Mouse (Mus musculus): ENCODE measurements at regions not wholly inside any gene's neighbourhood (a gene's known extent, or its start where the extent isn't known, plus 50 kb on each side); places are given as distances from the start of the nearest gene placed in this dataset.

DNA sequence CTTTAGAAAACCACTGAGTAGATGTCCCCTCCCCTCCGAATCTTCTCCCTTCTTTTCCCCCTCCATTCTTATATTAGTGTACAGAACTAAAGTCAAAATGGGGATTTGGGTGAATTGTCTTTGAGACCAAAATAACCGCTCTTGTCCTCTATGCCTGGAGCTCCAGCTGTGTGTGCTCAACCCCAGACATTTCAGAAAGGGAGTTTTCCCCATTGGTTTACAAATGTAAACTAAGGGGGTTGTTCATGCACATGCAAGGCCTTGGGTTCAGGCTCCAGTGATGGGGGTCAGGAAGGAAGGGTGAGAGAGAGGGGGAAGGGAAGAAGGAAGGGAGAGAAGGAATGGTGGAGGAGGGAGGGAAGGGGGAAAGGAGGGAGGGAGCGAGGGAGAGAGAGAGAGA is 117.8 kb upstream of the Mycn start:
- Histone ChIP-seq H3K9me3 (replicated peaks) (no peaks in the 10 kb centered on the region), H3K36me3 (no peaks in the 10 kb centered on the region), H3K27me3 (no peaks in the 10 kb centered on the region), H3K9ac (no peak overlapping the region), H3K27ac (no peak overlapping the region), H3K4me1 (replicated peaks) (no peaks in the 10 kb centered on the region), H3K4me3 (no peak overlapping the region), H3K4me2 (no peak overlapping the region)
- ATAC-seq (replicated peaks; ENCODE audit: insufficient number of reproducible peaks, insufficient read depth, low FRiP score, low read depth): no peak
- 60% methylated on average over 3 of the region's 3 CpGs for WGBS

- no peaks in the 10 kb centered on the region for H3K27me3 ChIP-seq
- H3K27ac ChIP-seq: no peak overlapping the region
- no peaks in the 10 kb centered on the region for H3K4me1 ChIP-seq (replicated peaks)
- no peak overlapping the region for H3K4me2 ChIP-seq
- no peaks in the 10 kb centered on the region for H3K9me3 ChIP-seq (replicated peaks)
- H3K4me3 ChIP-seq: no peak overlapping the region
- no peaks in the 10 kb centered on the region for H3K36me3 ChIP-seq
- whole genome bisulfite sequencing: 57% methylated on average over 7 of the region's 7 CpGs
- no peak overlapping the region for H3K9ac ChIP-seq
- ATAC-seq (replicated peaks; ENCODE audit: insufficient number of reproducible peaks, insufficient read depth, low FRiP score, low read depth): no peak
These were observed 114.5 kb upstream of the Mycn start for GRCm38 (mm10) chr12:13056246-13056645.

DNA sequence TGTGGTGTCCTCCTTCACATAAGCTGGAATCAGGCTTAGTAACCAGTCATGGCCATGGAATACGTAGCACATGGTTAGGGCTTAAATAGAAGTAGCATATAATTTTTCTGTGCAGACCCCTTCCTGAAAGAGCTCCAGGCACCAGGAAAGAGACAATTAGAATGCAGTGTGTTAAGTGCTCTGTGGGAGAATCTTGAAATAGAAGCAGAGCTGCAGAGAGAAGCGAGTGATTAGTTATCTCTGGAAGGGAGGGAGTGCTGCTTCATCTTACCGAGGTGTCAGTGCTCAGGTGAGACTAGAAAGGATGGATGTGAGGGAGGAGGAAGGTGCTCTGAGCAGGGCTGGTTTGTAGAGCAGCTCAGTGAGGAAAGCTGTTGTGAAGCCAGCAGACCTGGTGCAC is 112.9 kb upstream of the Mycn start:
- WGBS: 30% methylated on average over 3 of the region's 3 CpGs
- Histone ChIP-seq H3K27me3 (no peaks in the 10 kb centered on the region), H3K36me3 (no peaks in the 10 kb centered on the region), H3K4me2 (no peak overlapping the region), H3K4me3 (no peak overlapping the region), H3K9me3 (replicated peaks) (no peaks in the 10 kb centered on the region), H3K9ac (no peak overlapping the region), H3K4me1 (replicated peaks) (peaks cover 2% of the 10 kb centered on the region), H3K27ac (no peak overlapping the region)
- no peak for ATAC-seq (replicated peaks; ENCODE audit: insufficient number of reproducible peaks, insufficient read depth, low FRiP score, low read depth)

DNA sequence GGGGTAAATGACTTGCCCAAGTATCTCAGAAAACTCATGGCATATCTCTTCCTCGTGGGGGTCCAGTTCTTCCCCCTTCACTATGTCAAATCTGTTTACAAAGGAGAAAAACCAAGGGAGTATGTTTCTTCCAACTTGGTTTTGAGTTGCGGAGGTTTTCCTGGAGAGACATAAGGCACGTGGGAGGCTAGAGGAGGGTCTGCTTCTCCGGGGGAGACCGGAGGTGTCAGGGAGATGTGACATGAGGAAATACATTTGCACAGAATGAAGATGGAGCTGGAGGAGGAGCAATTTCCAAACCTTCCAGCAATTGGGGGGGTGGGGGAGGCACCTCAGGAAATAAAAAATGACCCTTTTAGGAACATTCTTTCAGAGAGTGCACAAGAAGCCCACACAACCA is 112.0 kb upstream of the Mycn start:
- WGBS: 49% methylated on average over 5 of the region's 5 CpGs
- ATAC-seq (replicated peaks; ENCODE audit: insufficient number of reproducible peaks, insufficient read depth, low FRiP score, low read depth): no peak
- Histone ChIP-seq H3K4me3 (no peak overlapping the region), H3K4me2 (no peak overlapping the region), H3K9me3 (replicated peaks) (no peaks in the 10 kb centered on the region), H3K27ac (no peak overlapping the region), H3K9ac (no peak overlapping the region), H3K4me1 (replicated peaks) (peaks cover 5% of the 10 kb centered on the region), H3K27me3 (no peaks in the 10 kb centered on the region), H3K36me3 (no peaks in the 10 kb centered on the region)

DNA sequence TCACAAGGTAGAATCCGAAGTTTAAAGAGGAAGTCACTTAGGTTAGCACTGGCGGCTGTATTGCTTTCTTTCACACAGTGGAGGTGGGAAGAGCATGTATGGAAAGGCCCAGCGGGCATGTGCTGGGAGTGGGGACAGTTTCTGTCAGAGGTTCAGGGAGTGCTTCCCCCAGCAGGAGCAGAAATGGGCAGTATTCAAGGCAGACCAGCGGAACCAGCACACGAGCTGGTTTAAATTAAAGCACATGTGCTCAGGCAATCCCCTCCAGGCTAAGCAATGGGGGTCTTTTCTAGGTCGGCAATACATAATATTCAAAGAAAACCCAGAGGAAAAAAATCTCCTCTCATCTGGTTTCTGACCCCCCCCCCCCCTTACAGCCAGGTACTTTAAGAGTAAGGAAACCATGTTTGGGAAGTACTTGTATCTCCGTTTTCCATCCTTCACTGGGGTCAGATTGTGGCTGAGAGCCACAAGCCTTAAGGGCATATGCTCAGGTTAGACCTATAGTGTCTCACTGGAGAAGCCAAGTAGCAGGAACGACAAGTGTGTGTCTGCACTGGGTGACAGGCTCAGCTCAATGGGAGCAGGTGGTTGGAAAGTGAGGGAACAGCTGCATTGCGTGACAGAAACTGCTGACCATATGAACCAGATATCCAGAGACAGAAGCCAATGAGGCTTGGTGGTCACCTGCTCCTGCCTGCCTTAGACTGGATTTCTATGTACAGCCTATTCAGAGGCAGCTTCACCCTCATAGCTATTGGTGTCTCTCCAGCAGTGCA is 111.3 kb upstream of the Mycn start:
- no peaks in the 10 kb centered on the region for H3K27me3 ChIP-seq
- H3K9me3 ChIP-seq (replicated peaks): no peaks in the 10 kb centered on the region
- 61% methylated on average over 9 of the region's 9 CpGs for WGBS
- no peaks in the 10 kb centered on the region for H3K36me3 ChIP-seq
- no peak overlapping the region for H3K27ac ChIP-seq
- no peak overlapping the region for H3K9ac ChIP-seq
- no peak overlapping the region for H3K4me2 ChIP-seq
- H3K4me3 ChIP-seq: no peak overlapping the region
- ATAC-seq (replicated peaks; ENCODE audit: insufficient number of reproducible peaks, insufficient read depth, low FRiP score, low read depth): no peak
- peaks cover 5% of the 10 kb centered on the region for H3K4me1 ChIP-seq (replicated peaks)

DNA sequence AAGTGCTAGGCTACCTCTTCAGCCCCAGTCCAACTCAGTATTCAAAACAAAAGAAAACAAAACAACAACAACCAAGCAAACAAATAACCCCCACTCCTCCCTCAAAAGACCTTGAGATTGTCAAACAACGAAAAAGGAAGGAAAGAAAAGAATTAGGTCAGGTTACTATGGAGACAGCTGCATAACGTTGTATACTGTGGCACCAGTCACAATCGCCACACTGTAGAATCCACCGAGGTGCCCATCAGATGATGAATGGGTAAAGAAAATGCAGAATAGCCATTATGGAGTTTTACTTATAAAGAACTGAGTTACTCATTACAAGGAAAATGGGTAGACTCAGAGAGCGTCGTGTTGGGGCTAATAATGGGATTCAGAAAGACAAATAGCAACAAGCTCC is 110.5 kb upstream of the Mycn start:
- Histone ChIP-seq H3K4me1 (replicated peaks) (peaks cover 5% of the 10 kb centered on the region), H3K36me3 (no peaks in the 10 kb centered on the region), H3K27me3 (no peaks in the 10 kb centered on the region), H3K4me2 (no peak overlapping the region), H3K4me3 (no peak overlapping the region), H3K9me3 (replicated peaks) (no peaks in the 10 kb centered on the region), H3K9ac (no peak overlapping the region), H3K27ac (no peak overlapping the region)
- WGBS: 75% methylated on average over 6 of the region's 6 CpGs
- no peak for ATAC-seq (replicated peaks; ENCODE audit: insufficient number of reproducible peaks, insufficient read depth, low FRiP score, low read depth)

DNA sequence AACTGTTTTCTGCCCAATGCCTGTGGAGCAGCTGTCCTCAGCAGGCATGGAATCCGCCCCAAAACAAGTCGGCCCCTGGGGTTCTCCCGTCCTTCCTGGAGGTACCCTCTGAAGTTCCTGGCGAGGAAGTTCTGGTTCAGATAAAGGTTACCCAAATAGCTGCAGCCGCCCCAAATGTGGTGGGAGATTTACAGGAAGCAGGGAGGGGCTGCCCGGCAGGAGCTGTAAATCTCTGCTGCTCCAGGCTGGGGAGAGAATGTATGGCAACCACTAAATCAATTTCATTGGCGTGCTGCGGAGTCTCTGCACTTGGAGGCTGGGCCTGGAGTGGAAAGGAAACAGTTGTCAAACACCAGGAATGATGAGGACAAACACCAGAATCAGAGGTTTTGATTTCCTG is 107.9 kb upstream of the Mycn start:
- no peak overlapping the region for H3K4me2 ChIP-seq

DNA sequence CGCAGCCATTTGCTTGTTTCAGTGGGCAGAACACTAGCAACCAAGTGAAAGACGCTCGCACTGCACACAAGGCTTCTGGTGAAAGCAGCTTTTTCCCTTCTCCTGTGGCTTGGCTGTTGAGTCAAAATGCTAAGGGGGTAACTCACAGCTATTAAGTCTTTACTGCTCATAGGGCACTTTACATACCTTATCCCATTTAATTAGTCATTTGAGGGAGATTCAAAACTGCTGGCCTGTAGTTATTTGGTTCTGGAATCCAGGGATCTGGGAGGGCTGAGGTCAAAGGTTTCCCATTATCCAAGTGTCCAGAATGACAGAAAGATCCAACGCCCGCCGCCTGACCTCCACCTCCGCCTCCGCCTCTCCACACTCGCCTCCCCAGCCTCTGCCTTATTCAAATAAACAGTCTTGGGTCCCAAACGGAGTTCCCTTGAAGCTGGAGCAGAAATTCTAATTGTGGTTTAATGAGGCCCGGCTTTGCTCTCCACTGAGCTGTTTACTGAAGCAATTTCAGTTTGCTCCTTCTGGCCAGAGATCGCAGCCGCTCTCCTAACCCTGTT is 106.5 kb upstream of the Mycn start:
- Histone ChIP-seq H3K27ac (no peak overlapping the region), H3K36me3 (no peaks in the 10 kb centered on the region), H3K4me1 (replicated peaks) (peaks cover 5% of the 10 kb centered on the region), H3K4me3 (no peak overlapping the region), H3K4me2 (no peak overlapping the region), H3K9me3 (replicated peaks) (no peaks in the 10 kb centered on the region), H3K9ac (no peak overlapping the region), H3K27me3 (no peaks in the 10 kb centered on the region)
- no peak for ATAC-seq (replicated peaks; ENCODE audit: insufficient number of reproducible peaks, insufficient read depth, low FRiP score, low read depth)
- WGBS: 54% methylated on average over 13 of the region's 13 CpGs

More for the DNA sequence above, 107.9 kb upstream of the Mycn start:
- no peak overlapping the region for H3K9ac ChIP-seq
- H3K27me3 ChIP-seq: no peaks in the 10 kb centered on the region
- no peaks in the 10 kb centered on the region for H3K9me3 ChIP-seq (replicated peaks)
- H3K36me3 ChIP-seq: no peaks in the 10 kb centered on the region
- no peak overlapping the region for H3K27ac ChIP-seq
- WGBS: 32% methylated on average over 8 of the region's 8 CpGs
- H3K4me1 ChIP-seq (replicated peaks): peaks cover 5% of the 10 kb centered on the region
- no peak for ATAC-seq (replicated peaks; ENCODE audit: insufficient number of reproducible peaks, insufficient read depth, low FRiP score, low read depth)
- no peak overlapping the region for H3K4me3 ChIP-seq

- Histone ChIP-seq H3K9me3 (replicated peaks) (no peaks in the 10 kb centered on the region), H3K4me1 (replicated peaks) (no peaks in the 10 kb centered on the region), H3K36me3 (no peaks in the 10 kb centered on the region), H3K9ac (no peak overlapping the region), H3K4me3 (no peak overlapping the region), H3K27me3 (no peaks in the 10 kb centered on the region), H3K27ac (no peak overlapping the region), H3K4me2 (no peak overlapping the region)
- no peak for ATAC-seq (replicated peaks; ENCODE audit: insufficient number of reproducible peaks, insufficient read depth, low FRiP score, low read depth)
- WGBS: 78% methylated on average over 7 of the region's 7 CpGs
These were observed 101.2 kb upstream of the Mycn start for GRCm38 (mm10) chr12:13042934-13043333.

- Histone ChIP-seq H3K9me3 (replicated peaks) (no peaks in the 10 kb centered on the region), H3K4me1 (replicated peaks) (no peaks in the 10 kb centered on the region), H3K27me3 (no peaks in the 10 kb centered on the region), H3K36me3 (no peaks in the 10 kb centered on the region), H3K4me3 (no peak overlapping the region), H3K4me2 (no peak overlapping the region), H3K9ac (no peak overlapping the region), H3K27ac (no peak overlapping the region)
- 77% methylated on average over 5 of the region's 5 CpGs for WGBS
- no peak for ATAC-seq (replicated peaks; ENCODE audit: insufficient number of reproducible peaks, insufficient read depth, low FRiP score, low read depth)
These were observed 93.5 kb upstream of the Mycn start for GRCm38 (mm10) chr12:13035108-13035741.

DNA sequence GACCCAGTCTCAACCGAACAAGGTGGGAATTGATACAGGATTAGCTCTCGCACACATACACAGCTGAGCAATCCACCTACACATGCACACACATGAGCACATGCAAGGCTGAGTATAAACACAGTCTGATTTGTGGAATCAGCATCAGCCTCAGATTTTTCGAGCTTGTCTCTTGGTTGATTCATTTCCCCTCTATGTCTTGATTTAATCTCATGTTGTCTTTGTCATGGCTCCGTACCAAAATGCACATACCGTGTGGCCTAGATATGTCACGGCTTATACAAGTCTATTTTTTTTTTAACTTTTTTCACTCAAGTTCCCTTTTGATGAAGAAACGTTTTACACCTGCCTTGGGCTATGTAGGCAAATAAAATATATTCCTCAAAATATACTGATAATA is 88.6 kb upstream of the Mycn start:
- Histone ChIP-seq H3K4me1 (replicated peaks) (peaks cover 6% of the 10 kb centered on the region), H3K9ac (no peak overlapping the region), H3K27me3 (no peaks in the 10 kb centered on the region), H3K9me3 (replicated peaks) (no peaks in the 10 kb centered on the region), H3K36me3 (no peaks in the 10 kb centered on the region), H3K27ac (no peak overlapping the region), H3K4me2 (no peak overlapping the region), H3K4me3 (no peak overlapping the region)
- 81% methylated on average over 7 of the region's 7 CpGs for WGBS
- no peak for ATAC-seq (replicated peaks; ENCODE audit: insufficient number of reproducible peaks, insufficient read depth, low FRiP score, low read depth)

- Histone ChIP-seq H3K4me1 (replicated peaks) (peaks cover 6% of the 10 kb centered on the region), H3K9ac (no peak overlapping the region), H3K9me3 (replicated peaks) (no peaks in the 10 kb centered on the region), H3K27ac (no peak overlapping the region), H3K4me2 (no peak overlapping the region), H3K27me3 (no peaks in the 10 kb centered on the region), H3K4me3 (no peak overlapping the region), H3K36me3 (no peaks in the 10 kb centered on the region)
- no peak for ATAC-seq (replicated peaks; ENCODE audit: insufficient number of reproducible peaks, insufficient read depth, low FRiP score, low read depth)
- 12% methylated on average over 3 of the region's 3 CpGs for WGBS
These were observed 86.4 kb upstream of the Mycn start for GRCm38 (mm10) chr12:13028086-13028485.
